Mouse (Mus musculus): ENCODE results near the gene Atp10b. TPM values are rescaled to one million over a fixed set of nuclear protein-coding genes. Genes with fewer than 3 reads are reported as not detected.

Gene Atp10b
- polyA plus RNA-seq, 1 experiment = 0.14 TPM

DNA sequence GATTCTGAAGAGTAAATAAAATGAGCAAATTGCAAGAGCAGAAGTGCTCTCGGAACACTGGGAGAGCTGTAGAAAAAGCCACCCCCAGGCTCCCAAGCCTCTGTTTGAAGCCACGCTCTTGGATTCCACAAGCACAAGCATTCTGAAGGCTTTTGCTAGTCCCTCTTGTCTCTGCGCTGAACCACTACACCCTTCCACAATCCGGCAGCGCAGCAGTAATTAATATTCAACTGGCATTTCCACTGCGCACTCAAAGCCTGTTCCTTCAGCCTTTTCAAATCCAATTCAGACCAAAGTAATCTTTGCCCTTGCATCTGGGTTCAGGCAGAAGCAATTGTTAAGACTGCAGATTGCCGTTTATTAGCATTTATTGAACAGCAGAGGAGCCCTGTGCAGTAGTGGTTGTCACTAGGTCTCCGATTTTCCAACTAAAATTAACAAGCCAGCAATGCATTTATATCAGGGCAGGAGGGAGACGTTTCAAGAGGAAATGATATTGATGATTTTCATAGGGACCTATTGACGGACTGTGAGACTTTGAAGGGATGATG lies 120.7 kb downstream of the Atp10b start:
- Histone ChIP-seq H3K4me3 (ENCODE audit: insufficient read depth, low read length) (no peak overlapping the region), H3K4me1 (ENCODE audit: control insufficient read depth, insufficient read depth, low read length) (no peaks in the 10 kb centered on the region; the same call in 1 of the 2 replicates), H3K27ac (ENCODE audit: insufficient read depth, low read length) (no peak overlapping the region)
- TF ChIP-seq POLR2A (IDR thresholded peaks at IDR 0.05; ENCODE audit: low read depth, low read length) (no peak), CTCF (IDR thresholded peaks at IDR 0.05; ENCODE audit: borderline replicate concordance, insufficient read depth, low read length) (no peak)

DNA sequence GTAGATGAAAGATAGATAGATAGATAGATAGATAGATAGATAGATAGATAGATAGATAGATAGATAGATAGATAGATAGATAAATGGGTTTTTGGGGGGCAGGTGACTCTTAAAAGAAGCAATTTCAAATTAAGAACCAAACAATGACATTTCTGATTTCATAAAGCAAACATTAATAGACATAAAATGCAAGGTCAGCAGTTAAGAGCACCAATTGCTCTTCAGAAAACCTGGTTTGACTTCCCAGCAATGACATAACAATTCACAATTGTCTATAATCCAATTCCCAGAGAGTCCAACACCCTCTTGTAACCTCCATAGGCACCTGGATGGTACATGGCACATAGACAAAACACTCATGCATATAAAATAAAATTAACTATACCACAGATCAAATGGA lies 124.2 kb downstream of the Atp10b start:
- TF ChIP-seq CTCF (IDR thresholded peaks at IDR 0.05; ENCODE audit: borderline replicate concordance, insufficient read depth, low read length) (no peak), POLR2A (IDR thresholded peaks at IDR 0.05; ENCODE audit: low read depth, low read length) (no peak)
- Histone ChIP-seq H3K27ac (ENCODE audit: insufficient read depth, low read length) (no peak overlapping the region), H3K4me1 (ENCODE audit: control insufficient read depth, insufficient read depth, low read length) (no peaks in the 10 kb centered on the region; the same call in 1 of the 2 replicates), H3K4me3 (ENCODE audit: insufficient read depth, low read length) (no peak overlapping the region)

DNA sequence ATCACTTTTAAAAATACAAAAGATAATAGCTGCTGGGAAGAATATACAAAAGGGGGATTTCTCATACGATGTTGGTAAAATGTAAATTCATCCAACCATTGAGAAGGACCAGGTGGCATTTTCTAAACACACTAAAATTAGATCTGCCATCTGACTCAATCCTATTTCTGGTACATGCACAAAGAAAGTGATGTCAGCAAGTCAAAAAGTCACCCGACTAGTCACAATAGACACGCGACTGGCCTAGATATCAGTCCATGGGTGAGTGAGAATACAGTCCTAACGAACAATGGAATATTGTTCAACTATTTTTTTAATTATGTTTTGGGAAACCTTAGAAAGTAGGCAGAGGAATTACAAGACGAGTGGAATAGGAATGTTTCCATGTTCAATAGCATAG lies 147.9 kb downstream of the Atp10b start:
- TF ChIP-seq CTCF (IDR thresholded peaks at IDR 0.05; ENCODE audit: borderline replicate concordance, insufficient read depth, low read length) (no peak), POLR2A (IDR thresholded peaks at IDR 0.05; ENCODE audit: low read depth, low read length) (no peak)

DNA sequence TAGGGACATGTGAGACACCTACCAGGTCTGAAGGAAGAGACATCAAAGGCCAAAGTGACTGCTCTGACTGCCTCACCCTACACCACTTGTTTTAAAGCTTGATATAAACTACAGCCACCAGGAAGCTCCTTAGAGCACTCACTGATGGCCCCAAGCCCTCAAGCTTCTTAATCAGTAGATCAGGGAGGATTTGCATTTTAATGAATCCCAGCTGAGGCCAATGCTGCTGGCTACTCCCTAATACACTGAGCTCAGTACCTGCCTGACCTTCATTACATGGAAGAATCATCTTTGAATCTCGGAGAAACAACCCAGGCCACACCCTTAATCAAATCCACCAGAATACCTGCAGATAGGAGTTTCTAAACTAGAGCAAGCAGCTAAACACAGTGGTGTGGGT lies 161.3 kb downstream of the Atp10b start:
- Histone ChIP-seq H3K4me3 (ENCODE audit: insufficient read depth, low read length) (no peak overlapping the region), H3K4me1 (ENCODE audit: control insufficient read depth, insufficient read depth, low read length) (no peaks in the 10 kb centered on the region), H3K27ac (ENCODE audit: insufficient read depth, low read length) (no peak overlapping the region)
- TF ChIP-seq CTCF (IDR thresholded peaks at IDR 0.05; ENCODE audit: borderline replicate concordance, insufficient read depth, low read length) (no peak), POLR2A (IDR thresholded peaks at IDR 0.05; ENCODE audit: low read depth, low read length) (no peak)

More for the DNA sequence above, 147.9 kb downstream of the Atp10b start:
- Histone ChIP-seq H3K27ac (ENCODE audit: insufficient read depth, low read length) (no peak overlapping the region), H3K4me1 (ENCODE audit: control insufficient read depth, insufficient read depth, low read length) (no peaks in the 10 kb centered on the region), H3K4me3 (ENCODE audit: insufficient read depth, low read length) (no peak overlapping the region)

Other genes starting within 250 kb of the Atp10b start
- gene Gm9972, start 114.1 kb upstream of the Atp10b start, polyA plus RNA-seq (2011; ENCODE audit: insufficient read length, low read depth, missing spikeins) = not detected in 2 replicates